Mouse (Mus musculus): ENCODE data around the gene Rapsn. TPM values are rescaled to one million over a fixed set of nuclear protein-coding genes. Genes with fewer than 3 reads are reported as not detected.

Gene Rapsn
- 3.6 and 9.9 TPM in 2 replicates for polyA plus RNA-seq (2012; rRNA removed; ENCODE audit: low replicate concordance)

GRCm38 (mm10) chr2:91035385-91035784, at the start of gene Rapsn:
Gene Rapsn (plus strand): TSS chr2:91035620.

GRCm38 (mm10) chr2:91053934-91054382, 18.5 kb downstream of the Rapsn start, which contains the start of gene Psmc3:
Gene Psmc3 (plus strand): TSS chr2:91054009.

GRCm38 (mm10) chr2:91070076-91070800, 34.8 kb downstream of the Rapsn start, which contains the start of gene Slc39a13:
Gene Slc39a13 (minus strand): TSS chr2:91070417.

GRCm38 (mm10) chr2:91081775-91082695, 46.6 kb downstream of the Rapsn start, which contains the start of gene Spi1:
Gene Spi1 (plus strand): TSS chr2:91082390.

Other genes with a start within 250 kb of the Rapsn start
- 63.1 and 247 TPM in 2 replicates for gene Mtch2, start 188.5 kb upstream of the Rapsn start, polyA plus RNA-seq (2012; rRNA removed; ENCODE audit: low replicate concordance)
- gene C1qtnf4, start 149.8 kb upstream of the Rapsn start, polyA plus RNA-seq (2012; rRNA removed; ENCODE audit: low replicate concordance) = 5.1 and 7.1 TPM in 2 replicates
- gene Kbtbd4, start 130.9 kb upstream of the Rapsn start, polyA plus RNA-seq (2012; rRNA removed; ENCODE audit: low replicate concordance) = 14.0 and 22.8 TPM in 2 replicates
- gene Ndufs3, start 130.8 kb upstream of the Rapsn start, polyA plus RNA-seq (2012; rRNA removed; ENCODE audit: low replicate concordance) = 135 and 410 TPM in 2 replicates
- 27.0 and 45.9 TPM in 2 replicates for gene Celf1, start 95.2 kb upstream of the Rapsn start, polyA plus RNA-seq (2012; rRNA removed; ENCODE audit: low replicate concordance)
- 47.3 and 73.2 TPM in 2 replicates for gene Psmc3, start 18.4 kb downstream of the Rapsn start, polyA plus RNA-seq (2012; rRNA removed; ENCODE audit: low replicate concordance)
- gene Slc39a13, start 34.8 kb downstream of the Rapsn start, polyA plus RNA-seq (2012; rRNA removed; ENCODE audit: low replicate concordance) = 70.6 and 95.5 TPM in 2 replicates
- gene Spi1, start 46.8 kb downstream of the Rapsn start, polyA plus RNA-seq (2012; rRNA removed; ENCODE audit: low replicate concordance) = 79.3 and 90.0 TPM in 2 replicates
- gene Mybpc3, start 82.5 kb downstream of the Rapsn start, polyA plus RNA-seq (2012; rRNA removed; ENCODE audit: low replicate concordance) = 0.19 and 0.27 TPM in 2 replicates
- gene Madd, start 148.2 kb downstream of the Rapsn start, polyA plus RNA-seq (2012; rRNA removed; ENCODE audit: low replicate concordance) = 27.3 and 28.6 TPM in 2 replicates
- gene Nr1h3, start 167.2 kb downstream of the Rapsn start, polyA plus RNA-seq (2012; rRNA removed; ENCODE audit: low replicate concordance) = 135 and 138 TPM in 2 replicates
- 31.3 and 41.3 TPM in 2 replicates for gene Acp2, start 167.3 kb downstream of the Rapsn start, polyA plus RNA-seq (2012; rRNA removed; ENCODE audit: low replicate concordance)
- 14.5 and 28.4 TPM in 2 replicates for gene Ddb2, start 201.4 kb downstream of the Rapsn start, polyA plus RNA-seq (2012; rRNA removed; ENCODE audit: low replicate concordance)
- 27.4 and 58.8 TPM in 2 replicates for gene Pacsin3, start 220.3 kb downstream of the Rapsn start, polyA plus RNA-seq (2012; rRNA removed; ENCODE audit: low replicate concordance)
- gene Arfgap2, start 229.4 kb downstream of the Rapsn start, polyA plus RNA-seq (2012; rRNA removed; ENCODE audit: low replicate concordance) = 35.7 and 52.3 TPM in 2 replicates